Mouse (Mus musculus) layer of hippocampus, adult 9-10 months (tissue): ENCODE measurements around the gene Ubr4.
A peak's percentile ranks its signal among the peaks of the same experiment; 100 is the strongest.

ENCODE experiments used
- DNase-seq: peaks from one replicate; pipeline ENCODE4 v3.0.0; 2022; ENCODE audit warnings: low spot score

The Ubr4 gene

DNA sequence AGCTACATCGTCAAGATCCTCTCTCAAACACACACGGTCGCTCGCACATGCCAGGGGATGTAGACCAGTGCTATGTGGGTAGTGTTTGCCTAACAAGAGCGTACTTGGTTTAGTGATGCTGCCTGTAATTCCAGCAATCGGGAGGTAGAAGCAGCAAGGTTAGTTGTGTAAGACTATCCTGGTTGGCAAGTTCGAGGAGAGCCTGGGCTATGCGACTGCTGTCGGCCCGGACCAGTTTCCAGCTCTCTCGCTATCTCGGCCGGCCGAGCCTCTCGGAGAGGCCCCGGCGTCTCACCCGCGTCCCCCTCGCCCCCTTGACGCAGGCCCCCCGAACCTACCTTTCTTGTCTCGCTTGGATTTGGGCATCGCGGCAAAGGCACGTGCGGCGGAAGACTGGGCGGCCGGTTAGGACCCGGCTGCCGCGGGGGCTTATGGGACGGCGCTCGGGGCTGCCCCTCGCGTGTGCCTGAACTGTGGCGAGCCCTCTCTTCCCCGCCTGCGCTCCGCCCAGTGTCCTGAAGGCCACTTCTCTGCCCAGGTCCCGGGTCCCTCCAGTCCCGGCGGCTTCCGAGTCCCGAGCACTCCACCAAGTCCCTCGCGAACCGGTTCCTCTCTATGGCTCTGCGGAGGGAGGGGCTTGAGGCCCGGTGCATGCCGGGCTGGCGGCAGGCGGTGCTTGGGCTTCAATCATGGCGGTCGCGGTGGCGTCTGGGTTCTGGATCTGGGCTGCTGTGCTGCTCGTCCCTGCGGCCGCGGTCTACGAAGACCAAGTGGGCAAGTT lies at the start of gene Ubr4, which contains the start of the genes Mrto4 and Emc1:
Gene Ubr4 (plus strand): TSS at position 679 of the 781 bp plus-strand sequence.
Gene Mrto4 (minus strand): TSS at position 646 of the 781 bp plus-strand sequence.
Gene Emc1 (plus strand): TSS at position 657 of the 781 bp plus-strand sequence.
- peak; percentile 67 for DNase-seq

DNA sequence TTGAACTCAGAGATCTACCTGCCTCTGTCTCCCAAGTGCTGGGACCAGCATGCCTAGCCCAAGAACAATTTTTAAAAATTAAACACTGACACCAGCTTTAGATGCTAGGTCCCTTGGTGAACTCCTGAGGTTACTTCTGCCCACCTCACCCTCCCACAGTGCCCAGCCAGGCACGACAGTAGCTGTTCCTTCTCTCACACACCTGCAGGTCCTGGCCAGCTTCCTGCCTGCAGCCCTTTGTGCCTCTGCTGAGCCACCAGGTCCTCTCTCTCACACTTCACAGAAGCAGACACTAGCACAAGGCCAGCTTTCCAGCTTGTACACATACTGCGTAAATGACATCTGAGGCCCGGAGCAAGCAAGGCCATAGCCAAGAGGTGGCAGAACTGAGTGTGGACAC lies 46.9 kb upstream of the Ubr4 start:
- DNase-seq = no peak

DNA sequence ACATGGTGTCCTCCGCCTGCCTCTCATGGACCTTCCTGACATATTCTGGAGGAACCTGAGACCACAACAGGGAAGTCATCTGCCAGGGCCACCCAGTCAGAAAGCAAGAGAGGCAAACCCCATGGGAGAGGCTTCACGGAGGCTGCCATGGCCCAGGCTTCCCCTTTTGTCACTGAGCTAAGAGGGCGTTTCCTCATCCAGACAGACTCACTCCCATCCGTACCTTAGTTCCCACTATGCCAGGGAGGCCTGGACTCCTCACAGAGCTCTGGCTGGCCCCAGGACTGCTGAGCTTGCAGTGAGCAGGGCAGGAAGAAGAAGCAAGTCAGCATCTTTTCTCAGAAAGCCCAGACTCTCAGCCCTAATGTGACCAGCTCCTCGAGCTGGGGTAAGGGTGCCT lies 44.5 kb upstream of the Ubr4 start:
- DNase-seq = no peak

DNA sequence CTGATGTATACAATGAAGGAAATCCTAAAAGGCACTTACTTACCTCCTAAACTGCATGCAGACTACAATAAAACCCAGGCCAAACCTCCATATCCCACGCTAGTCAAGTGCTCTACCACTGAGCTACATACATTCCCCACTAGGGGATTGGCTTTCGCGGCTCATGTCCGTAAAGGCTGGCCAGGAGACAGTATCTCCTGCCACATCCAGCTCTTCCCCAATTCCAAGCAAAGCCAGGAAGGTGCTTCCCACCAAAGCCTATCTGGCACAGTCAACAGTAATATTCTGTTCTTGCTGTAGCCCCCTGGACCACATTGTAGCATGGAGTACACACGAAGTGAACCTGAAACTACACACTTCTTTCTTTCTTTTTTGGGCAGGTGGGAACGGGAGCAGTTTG lies 42.8 kb upstream of the Ubr4 start:
- no peak for DNase-seq

DNA sequence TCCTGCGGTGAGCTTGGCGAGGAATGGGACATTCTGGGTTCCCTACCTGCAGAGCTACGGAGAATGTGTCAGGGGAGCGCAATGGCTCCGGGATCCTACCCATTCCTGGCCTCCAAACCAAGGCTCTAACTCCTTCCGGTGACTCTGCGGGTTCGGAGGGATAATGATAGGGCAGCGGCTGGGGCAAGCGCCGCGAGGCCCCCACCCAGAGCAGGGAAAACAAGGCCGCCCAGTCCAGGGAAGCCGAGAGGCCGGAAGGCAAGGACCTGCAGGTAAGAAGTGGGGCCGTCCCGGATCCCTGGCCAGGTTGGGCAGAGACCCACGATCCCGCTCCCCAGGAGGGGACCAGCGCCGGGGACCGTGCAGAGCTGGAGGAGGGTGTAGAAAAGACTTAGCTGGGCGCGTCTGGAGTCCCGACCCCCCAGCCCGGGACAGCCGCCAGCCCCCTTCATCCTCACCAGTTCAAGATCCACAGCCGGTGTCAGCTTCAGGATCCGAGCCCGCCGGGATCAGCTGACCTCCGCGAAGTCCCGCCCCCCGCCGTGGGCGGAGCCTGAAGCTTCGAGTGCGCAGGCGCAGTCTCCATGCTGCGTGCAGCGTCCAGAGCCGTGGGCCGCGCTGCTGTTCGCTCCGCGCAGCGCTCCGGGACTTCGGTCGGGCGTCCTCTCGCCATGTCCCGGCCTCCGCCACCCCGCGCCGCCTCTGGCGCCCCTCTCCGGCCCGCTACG lies 42.1 kb upstream of the Ubr4 start, which contains the start of the genes Pqlc2 and Akr7a5:
Gene Pqlc2 (minus strand): TSS at position 538 of the 728 bp plus-strand sequence.
Gene Akr7a5 (plus strand): TSS at position 574 of the 728 bp plus-strand sequence.
- DNase-seq = peak; percentile 86

DNA sequence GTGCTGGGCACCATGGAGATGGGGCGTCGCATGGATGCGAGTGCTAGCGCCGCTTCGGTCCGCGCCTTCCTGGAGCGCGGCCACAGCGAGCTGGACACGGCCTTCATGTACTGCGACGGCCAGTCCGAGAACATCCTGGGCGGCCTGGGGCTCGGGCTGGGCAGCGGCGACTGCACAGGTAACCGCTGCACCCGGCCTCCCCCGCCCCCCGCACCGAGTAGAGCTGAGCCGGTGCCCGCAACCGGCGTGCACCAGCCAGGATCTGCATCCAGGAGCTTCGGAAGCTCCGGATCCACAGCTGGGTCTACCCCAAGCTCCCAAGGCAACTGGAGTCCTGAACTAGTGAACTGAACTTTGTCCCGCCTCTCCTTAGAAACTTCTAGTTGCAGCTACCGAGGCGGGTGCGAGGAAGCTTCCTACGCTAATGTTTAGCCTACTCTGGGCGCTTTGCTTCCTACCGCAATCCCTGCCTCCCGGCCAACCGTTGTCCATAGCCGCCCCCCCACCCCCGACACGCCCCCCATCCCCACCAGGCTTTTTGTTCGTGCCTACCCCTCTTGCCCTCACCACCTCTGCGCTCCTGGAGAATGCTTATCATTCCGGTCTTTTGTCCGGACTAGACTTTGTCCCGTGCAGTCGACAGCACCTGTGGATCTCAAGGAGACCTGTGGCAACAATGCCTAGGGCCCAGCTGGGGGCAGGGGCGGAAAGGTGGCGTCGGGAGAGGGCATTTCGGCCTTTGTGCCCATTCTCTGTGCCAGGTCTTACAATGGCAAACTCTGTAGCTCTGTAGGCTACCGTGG lies 41.3 kb upstream of the Ubr4 start:
- no peak for DNase-seq

DNA sequence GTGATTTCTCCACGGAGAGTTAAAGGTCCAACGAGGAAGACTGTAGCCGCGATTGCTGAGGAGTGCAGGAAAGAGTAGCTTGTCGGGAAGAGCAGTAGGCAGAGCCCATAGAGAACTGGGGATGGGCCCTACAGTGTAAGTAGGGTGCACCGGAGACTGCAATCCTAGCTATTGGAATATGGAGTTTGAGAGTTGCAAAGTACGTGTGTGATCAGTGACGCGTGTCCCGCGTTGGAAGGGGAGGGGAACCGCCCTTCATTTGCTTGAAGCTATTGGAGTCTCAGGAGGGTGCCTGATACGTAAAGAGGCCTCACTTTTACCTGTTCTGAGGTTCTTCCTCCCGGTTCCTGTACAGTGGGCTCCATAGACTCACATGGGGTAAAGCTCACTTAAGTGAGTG lies 40.7 kb upstream of the Ubr4 start:
- DNase-seq = no peak

DNA sequence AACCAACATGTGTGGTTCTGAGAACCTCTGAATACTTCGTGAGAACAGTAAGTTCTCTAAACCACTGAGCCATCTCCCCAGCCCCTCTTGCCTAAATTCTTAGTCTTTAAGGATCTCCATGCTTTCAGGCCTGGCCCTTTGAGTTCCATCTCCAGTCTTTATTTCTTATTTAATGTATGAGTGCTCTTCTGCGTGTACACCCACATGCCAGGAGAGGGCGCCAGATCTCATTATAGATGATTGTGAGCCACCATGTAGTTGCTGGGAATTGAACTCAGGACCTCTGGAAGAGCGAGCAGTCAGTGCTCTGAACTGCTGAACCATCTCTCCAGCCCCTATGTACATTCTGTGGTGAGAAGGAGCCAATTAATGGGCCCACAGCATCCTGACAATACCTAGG lies 39.8 kb upstream of the Ubr4 start:
- no peak for DNase-seq

DNA sequence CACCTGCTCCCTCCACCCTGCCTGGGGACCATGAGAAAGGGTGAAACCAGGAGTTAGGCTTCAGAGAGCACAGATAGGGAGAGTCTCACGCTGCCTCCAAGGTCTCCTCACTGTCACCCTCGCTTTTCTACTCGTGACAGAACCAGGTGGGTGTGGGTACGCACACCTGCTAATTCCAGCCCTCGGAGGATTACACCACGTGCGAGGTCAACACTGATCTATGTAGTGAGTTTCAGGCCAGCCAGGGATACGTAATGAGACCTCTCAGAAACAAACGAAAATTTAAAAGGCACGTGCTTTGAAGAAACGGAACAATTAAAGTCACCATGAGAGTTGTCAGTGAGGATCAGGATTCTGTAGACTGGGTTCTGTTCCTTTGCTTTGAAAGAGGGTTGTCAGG lies 34.0 kb upstream of the Ubr4 start:
- DNase-seq = no peak

DNA sequence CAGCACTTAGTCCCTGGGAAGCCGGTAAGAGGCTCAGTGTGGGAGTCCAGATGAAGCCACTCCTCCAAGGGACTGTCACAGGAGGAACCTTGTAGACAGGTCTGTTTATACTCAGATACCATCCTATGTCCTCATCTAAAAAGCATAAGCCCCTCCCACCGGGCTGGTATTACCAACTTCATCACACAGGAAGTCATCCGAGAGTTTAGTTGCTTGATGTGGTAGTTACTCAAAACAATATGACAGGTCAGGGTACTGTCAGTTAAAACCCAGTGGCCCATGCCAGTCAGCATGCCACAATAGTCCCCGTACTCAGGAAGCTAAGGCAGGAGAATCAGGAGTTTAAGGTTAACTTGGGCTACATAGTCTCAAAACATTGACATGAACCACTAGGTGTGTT lies 32.7 kb upstream of the Ubr4 start:
- no peak for DNase-seq

DNA sequence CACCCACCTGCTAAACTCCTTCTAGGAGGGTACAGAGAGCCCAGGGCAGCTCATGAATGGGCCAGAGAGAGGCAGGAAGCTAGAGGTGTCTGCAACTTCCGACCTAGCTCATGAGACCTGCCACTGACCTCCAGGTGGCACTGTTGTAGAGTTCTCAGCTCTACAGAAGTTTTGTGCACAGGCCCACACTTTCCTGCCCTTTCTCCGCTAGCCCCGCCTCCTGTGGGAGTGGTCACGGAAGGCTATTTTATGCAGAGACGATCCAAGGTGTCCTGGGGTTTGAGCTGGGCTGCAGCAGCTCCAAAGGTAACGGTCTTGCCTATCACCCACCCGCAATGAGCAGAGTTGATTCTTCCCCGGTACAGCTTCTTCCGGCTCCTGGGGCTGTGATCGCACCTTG lies 21.8 kb upstream of the Ubr4 start:
- DNase-seq = no peak

DNA sequence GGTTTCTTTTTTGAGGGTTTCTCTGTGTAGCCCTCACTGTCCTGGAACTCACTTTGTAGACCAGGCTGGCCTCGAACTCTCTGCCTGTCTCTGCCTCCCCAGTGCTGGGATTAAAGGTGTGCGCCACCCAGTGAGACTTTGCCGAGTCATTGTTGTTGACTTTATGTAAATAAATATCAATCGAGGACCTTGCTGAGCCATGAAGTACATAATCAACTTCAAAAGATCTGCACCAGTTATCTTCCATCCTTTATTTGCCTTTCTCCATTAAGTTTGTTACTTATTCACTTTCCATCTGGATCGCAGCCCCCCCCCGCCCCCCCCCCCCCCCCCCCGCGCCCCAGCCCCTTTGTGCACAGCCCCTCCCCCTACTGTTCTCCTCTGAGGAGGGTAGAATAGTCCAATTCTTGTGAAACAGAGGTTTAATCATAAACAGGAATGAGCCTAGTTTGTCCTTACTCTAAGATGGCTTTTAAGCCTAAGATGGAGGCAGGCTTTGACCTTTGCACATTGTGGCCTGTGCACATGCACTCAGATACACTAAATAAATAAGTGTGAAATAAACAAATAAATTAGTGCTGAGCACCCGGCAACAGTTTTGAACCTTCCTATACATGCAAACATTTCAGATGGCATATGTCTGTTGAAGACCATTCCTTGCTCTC lies 17.6 kb upstream of the Ubr4 start:
- DNase-seq = no peak

DNA sequence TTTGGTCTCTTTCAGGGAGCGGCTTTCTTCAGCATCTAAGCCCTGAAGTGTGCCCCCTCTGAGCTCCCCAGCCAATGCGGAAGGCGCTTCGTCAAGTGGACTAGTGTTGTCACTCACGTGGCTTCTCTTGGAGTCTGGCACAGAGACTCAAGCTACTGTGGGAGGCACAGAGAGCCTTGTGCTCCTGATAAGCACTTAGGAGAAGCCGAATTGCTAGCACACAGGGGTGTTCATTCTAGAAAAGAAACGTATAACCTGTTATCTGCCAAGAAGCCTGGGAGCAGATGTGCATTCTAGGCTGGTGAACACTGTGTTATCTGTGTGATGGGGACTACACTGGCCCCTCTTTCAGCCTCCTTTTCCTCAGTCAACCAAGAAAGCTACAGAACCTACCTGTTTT lies 16.9 kb upstream of the Ubr4 start:
- DNase-seq = no peak

DNA sequence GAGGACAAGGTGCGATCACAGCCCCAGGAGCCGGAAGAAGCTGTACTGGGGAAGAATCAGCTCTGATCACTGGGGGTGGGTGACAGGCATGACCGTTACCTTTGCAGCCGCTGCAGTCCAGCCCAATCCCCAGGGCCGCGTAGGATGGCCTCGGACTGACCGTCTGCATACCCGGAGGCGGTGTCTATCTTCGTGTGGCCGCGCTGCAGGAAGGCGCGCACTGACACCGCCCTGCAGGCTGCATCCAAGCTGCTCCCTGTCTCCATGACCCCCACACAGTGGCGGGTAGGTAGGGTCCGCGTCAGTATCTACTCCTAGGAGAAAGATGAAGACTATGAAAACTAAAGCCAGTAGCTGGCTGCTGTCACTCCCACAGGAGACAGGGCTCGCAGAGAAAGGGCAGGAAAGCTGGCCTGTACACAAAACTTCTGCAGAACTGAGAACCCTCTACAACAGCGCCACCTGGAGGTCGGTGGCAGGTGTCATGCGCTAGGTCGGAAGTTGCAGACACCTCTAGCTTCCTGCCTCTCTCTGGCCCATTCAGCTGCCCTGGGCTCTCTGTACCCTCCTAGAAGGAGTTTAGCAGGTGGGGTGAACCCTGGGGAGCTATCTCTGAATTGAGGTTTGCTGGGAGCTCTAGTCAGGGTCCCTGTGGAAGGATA lies 15.5 kb upstream of the Ubr4 start:
- no peak for DNase-seq

DNA sequence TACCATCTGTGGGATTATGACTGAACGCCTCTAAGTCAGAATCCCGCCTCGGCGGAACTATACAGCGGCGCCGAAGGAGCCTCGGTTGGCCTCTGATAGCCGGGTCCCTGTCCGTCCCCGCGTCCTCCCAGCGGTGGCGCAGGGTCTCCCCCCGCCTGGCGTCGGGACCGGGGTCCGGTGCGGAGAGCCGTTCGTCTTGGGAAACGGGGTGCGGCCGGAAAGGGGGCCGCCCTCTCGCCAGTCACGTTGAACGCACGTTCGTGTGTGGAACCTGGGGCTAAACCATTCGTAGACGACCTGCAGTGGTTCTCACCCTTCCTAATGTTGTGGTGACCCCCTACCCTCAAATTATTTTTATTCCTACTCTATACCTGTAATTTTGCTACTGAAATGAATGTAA lies 14.3 kb upstream of the Ubr4 start:
- DNase-seq = no peak

DNA sequence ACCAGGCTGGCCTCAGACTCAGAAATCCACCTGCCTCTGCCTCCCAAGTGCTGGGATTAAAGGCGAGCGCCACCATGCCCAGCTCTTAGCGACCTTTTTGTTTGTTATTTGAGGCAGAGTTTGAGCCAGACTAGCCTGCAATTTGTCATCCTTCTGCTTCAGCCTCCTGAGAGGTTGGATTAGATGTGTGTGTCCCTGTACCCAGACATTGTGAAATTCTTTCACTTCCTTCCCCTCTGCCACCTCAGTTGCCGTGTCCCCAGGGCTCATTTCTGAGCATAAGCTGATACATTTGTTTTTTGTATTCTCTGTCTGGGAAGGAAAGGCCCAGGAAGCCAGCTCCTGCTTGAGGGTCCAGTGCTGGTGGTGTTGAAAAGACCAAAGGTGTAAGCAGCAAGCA lies 11.6 kb upstream of the Ubr4 start:
- DNase-seq = no peak

DNA sequence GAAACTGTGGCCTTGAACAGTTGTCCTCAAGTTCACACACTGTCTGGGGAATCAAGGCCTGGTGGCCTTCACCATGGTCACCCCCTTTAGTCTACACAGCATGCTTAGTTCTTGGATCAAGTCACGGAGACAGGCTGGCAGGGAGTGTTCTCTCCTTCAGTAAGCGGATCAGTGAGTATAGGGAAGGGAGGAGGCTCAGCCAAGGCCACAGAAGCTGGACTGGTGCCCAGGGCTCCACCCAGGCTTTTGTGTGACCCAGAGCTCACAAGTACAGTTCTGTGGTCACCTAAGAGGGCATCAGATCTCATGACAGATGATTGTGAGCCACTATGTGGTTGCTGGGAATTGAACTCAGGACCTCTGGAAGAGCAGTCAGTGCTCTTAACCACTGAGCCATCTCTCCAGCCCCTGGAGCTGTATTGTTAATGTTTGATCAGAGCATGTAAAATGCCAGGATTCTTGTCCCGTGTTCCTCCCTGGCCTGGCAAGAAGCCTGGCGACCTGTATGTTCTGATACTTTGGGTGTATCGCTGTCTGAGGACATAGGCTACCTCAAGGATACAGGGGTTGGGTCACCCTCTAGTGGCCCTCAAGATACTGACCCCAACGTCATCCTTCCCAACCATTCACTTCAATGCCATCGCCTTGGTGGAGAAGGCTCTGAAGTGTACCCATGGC lies 10.7 kb upstream of the Ubr4 start:
- no peak for DNase-seq

DNA sequence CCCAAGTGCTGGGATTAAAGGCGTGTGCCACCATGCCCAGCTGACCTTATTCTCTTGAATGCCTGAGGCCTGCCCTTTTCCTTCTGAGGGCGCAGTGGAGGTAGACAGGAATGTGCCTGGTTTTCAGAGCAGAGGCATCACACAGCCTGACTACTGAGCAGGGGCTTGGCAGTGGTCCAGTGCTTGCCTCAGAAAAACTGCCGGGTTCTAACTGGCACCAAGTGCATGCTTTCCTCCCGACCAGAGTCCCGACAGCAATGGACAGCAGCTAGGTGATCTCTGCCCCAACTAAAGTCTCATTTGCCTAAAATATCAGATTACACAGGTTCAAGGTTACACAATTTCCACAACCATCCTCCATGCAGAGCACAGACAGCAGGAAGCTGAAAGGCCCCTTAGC lies 8.7 kb upstream of the Ubr4 start:
- DNase-seq = no peak

DNA sequence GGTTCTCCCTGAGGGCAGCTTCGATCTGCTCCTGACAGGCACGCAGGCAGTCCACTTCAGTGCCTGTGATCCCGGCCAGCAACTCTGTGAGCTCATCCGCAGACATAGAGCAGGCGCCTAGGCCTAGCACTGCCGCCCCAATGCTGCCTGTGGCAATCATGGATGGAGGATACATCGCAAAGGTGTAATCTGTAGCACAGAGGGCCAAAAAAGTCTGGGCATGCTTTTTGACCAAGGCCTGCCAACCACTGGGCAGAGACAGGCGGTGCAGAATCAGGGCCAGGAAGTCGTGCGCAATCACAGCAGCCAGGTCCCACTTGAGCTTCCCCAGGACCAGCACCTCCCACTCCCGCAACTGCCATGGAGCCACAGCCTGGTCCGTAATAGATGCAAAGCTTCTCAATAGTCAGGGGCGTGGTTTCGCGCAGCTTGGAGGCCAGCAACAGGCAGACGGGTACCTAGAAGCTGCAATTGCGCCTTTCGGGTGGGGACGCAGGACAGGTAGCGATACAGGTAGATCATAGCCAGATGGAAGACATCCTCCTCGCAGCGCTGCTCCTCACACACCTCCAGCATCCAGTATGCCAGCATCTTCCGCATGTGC lies 6.9 kb upstream of the Ubr4 start:
- DNase-seq = no peak

DNA sequence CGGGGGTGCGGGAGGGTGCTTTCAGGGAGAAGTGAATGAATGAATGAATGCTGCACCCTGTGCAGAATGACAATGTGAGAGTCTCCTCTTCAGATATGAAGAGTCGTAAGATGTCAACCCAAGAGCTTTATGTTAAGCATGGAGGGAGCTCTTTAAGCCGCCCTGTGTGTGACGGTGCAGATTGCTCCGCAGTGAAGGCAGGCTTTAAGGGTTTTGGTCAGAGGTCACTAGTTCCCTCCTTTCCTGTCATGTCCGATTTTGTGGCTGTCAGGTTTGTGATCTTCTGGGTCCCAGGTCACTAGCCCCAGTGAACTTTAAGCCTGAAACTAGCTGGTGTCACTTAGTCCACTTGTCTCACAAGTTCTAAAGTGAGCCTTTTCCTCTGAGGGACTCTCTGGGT lies 423 bp downstream of the Ubr4 start:
- no peak for DNase-seq
